Mouse (Mus musculus) cerebellum, adult 18-20 months (tissue): ENCODE data around the gene Plpp7.

Experiments
- DNase-seq, 2 experiments: peaks; one replicate each; pipeline ENCODE4 v3.0.0; 2021

Gene Plpp7

GRCm38 (mm10) chr2:32070747-32071146 is 24.6 kb upstream of the Plpp7 start:
- DNase-seq, result no peak

- DNase-seq, result no peak
Observed at GRCm38 (mm10) chr2:32074404-32074803, 20.9 kb upstream of the Plpp7 start.

DNA sequence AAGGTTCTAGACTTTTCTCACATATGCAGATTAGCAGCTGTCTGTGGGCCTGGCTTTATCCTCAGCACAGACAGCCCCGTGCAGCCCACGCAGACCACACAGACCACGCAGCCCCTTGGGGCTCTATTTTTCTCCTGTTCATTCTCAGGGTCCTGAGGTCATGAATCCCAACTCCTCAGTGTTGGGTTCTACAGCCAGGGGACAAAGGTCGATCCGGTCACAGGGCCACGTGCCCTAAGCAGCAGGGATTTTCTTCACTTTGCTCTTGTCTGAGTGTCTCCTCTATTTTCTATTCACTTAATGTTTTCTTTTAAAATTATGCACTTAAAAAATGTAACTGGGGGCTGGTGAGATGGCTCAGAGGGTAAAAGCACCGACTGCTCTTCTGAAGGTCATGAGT is 20.0 kb upstream of the Plpp7 start:
- DNase-seq, result no peak

- no peak for DNase-seq
Observed at GRCm38 (mm10) chr2:32077744-32078143, 17.6 kb upstream of the Plpp7 start.

GRCm38 (mm10) chr2:32078522-32078921 is 16.8 kb upstream of the Plpp7 start:
- DNase-seq, result no peak

- DNase-seq, result no peak
Observed at GRCm38 (mm10) chr2:32079191-32079725, 16.1 kb upstream of the Plpp7 start.

DNA sequence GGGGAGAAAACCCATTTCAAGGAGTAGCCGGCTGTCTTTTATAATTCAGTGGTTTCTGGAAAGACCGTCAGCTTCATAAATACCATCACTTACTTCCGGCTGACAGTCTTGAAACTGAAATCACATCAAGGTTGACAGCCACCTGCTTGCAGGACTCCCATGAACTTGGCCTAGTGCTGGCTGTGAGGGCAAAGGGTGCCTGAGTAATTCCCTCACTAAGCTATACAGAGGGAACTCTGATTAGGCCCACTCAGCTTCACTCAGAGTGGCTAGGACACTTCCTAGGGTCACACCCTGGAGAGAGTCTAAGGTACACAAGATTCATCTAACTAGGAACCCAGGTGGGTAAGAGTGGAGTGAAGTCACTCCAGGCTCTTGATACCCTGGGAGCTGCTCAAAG is 14.6 kb upstream of the Plpp7 start:
- DNase-seq, result no peak

DNA sequence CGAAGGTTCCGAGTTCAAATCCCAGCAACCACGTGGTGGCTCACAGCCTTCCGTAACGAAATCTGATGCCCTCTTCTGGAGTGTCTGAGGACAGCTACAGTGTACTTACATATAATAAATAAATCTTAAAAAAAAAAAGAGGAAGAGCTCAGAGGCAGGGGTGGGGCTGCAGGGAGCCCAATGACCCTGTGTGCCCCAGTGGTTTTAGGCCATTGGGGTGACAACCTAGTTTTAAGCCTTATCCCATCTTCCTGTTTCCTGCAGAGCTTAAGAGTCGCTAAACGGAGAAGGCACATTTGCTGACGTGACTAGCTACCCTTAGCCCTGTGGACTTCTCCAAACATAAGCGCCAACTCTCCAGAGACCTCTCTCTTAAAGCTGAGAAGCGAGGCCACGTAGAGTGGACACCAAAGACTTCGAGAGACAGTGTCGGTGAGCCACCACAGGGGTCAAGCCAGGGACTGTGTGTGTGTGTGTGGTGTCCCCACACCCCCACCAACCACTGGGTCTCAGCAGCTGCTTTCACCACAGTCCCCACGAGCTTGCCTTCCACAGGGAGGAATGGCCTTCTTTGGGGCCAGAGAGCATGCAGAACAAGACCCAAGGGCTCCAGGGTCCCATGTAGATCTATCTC is 13.9 kb upstream of the Plpp7 start:
- DNase-seq, result no peak

- DNase-seq, result no peak
Observed at GRCm38 (mm10) chr2:32082229-32082628, 13.1 kb upstream of the Plpp7 start.

GRCm38 (mm10) chr2:32083159-32084011 is 11.9 kb upstream of the Plpp7 start:
- DNase-seq, result peak; percentile 23 to 40

- DNase-seq, result peak; percentile 46 to 55
Observed at GRCm38 (mm10) chr2:32084111-32084871, 11.0 kb upstream of the Plpp7 start, which contains the start of gene Fam78a. Fam78a (minus strand) TSS chr2:32084857.

DNA sequence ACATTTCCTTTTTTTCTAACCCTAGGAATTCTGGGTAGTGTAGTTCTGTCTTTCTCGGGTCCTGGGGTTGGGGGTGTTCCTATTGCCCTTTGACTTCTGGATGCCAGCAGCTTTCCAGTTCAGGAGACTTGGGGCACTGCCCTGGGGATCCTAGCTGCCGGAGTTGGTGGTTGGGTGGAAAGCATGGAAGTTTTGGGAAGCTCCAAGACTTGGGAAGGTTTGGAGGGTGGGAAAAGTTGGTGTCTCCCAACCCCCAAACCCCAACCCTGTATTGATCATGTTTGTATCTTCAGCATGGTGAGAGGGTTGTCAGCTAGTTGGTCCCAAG is 10.5 kb upstream of the Plpp7 start:
- DNase-seq, result no peak

GRCm38 (mm10) chr2:32085231-32085630 is 10.1 kb upstream of the Plpp7 start:
- DNase-seq, result no peak

DNA sequence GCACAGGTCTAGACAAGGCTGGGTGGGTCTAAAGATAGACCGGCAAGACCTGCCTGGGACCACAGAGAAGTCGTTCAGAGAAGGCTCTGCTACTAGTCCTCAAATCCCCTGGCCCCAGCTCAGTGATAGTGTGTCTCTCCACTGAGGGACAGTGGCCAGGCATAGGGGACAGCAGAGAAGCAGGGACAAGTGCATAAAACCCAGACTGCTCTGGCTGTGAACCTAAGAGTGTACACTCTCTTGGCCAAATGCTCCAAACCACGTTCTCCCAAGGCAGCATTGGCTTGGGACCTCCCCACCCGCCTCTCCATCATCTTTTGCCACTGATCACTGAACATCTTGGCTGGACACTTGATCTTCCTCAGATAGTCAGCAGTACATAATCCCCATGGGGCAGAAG is 7.7 kb upstream of the Plpp7 start:
- DNase-seq, result no peak

DNA sequence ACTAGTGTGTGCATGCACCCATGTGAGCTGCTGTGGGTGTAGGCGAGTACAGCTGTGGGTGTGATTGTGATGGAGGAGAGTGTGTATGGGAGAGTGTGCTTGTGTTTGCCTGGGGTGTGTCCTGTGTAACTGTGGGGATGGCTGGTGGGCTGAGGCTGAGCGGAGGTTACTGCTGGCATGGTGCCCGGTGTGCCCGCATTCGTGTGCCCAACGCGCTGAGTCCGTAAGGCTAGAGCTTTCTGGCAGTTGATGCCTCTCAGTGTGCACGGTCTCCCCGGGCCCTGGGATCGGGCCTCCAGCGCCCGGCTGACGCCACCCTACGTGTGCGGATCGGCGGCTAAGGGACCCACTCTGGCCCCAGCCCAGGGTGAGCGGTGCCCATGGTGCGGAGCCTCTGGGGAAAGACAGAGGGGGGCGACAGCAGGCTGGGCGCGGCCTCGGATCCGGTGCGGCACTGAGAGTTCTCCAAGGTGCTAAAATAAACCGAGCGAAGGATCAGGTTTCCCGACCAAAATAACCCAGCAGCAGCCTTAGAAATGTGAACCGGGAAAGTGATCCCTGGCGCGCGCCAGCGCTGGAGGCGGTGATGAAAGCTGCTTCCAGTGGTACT is 6.9 kb upstream of the Plpp7 start:
- peak in 1 of 2 experiments; percentile 29 for DNase-seq

GRCm38 (mm10) chr2:32089606-32090005 is 5.7 kb upstream of the Plpp7 start:
- DNase-seq, result no peak

GRCm38 (mm10) chr2:32090145-32090544 is 5.2 kb upstream of the Plpp7 start:
- no peak for DNase-seq

- DNase-seq, result no peak
Observed at GRCm38 (mm10) chr2:32091956-32092355, 3.4 kb upstream of the Plpp7 start.

- DNase-seq, result no peak
Observed at GRCm38 (mm10) chr2:32094001-32094707, 1.2 kb upstream of the Plpp7 start.

GRCm38 (mm10) chr2:32096122-32096420 is 743 bp downstream of the Plpp7 start:
- DNase-seq, result peak; percentile 77 to 78

DNA sequence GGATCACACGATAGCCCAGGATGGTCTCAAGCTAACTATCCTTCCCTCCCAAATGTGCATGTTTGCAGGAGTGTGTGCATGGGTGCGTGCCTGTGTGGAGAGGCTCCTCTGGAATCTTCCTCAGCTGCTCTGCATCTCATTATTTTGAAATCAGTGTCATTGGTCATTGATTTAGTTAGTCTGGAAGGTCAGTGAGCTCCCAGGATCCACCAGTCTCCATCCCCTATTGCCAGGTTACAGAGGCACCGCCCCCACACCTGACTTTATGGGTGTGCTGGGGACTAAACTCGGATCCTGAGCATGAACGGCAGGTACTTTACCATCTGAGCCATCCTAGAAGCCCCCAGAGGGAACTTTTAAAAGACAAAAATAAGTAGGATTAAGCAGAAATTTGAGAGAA is 7.6 kb downstream of the Plpp7 start:
- DNase-seq, result no peak

- DNase-seq, result no peak
Observed at GRCm38 (mm10) chr2:32103557-32103956, 8.2 kb downstream of the Plpp7 start.

DNA sequence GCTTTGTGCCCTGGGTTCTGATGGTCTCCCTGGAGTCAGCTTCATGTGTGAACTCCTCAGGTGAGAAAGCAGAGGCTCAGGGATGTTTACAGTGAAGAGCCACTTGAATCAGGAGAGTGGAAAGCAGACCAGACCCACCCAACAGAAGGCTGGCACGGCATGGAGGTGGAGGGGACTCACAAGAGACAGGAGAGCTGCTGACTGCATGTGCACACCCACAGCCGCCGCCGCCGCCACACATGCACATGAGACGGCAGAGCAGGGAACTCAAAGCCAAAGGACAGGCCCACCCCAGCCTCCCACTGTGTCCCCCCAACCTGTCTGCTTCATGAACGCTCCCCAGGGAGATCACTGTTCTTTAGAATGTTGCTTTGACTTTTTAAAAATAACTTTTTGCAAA is 8.8 kb downstream of the Plpp7 start:
- no peak for DNase-seq
